Mouse (Mus musculus): ENCODE data around the gene Cep104. TPM values are rescaled to one million over a fixed set of nuclear protein-coding genes. Genes with fewer than 3 reads are reported as not detected.

Cep104 gene
- polyA plus RNA-seq, 1 experiment from 2014 or later, result 21.5 TPM

DNA sequence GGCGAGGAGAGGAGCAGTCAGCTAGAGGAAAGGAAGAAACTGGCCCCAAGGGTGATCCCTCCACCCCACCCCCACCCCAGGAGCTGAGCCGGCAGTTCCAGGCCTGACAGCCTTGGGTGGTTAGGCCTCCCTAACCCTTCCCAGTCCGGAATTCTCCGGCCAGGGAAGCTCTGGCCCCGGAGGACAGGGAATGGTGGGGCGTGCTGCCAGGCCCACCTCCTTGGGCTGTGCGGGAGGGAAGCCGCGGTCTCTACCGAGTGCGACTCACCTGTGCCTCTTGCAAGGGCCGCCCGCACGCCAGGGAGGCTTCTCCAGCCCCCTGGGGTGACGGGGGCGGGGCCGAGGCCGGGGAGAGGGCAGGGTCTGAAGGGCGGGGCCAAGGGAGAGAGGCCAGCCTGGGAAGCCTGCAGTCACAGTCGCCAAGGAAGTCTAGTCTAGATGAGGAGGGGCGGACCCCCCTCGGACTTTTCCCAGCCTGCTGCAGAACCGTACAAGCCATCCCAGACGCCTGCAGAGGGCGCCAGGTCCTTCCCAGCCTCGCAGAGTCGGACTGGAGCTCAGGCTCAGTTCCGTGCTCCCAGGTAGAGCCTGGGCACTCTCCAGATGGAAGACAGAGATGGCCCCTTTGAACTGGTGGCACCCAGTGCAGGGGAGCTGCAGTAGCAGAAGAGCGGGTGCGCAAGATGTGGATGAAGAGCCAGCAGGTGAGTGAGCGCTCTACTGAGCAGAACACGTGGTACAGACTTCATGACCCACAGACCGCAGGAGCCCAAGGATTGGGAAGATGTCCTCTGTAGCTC, 50.8 kb downstream of the Cep104 start, which contains the start of gene Smim1:
TSS of gene Smim1 (minus strand) at position 590 of the 800 bp plus-strand sequence.
- whole genome bisulfite sequencing, result 3% methylated on average over 33 of the region's 33 CpGs
- Histone ChIP-seq H3K4me3 (peak within 1 kb of the TSS; percentile 54), H3K27ac (replicated peaks) (peak within 1 kb of the TSS; percentile 69)

GRCm38 (mm10) chr4:154026441-154026761, 51.4 kb downstream of the Cep104 start:
- peak overlapping the region; percentile 69; the same call in 1 of the 2 replicates for H3K27ac ChIP-seq (replicated peaks)
- H3K36me3 ChIP-seq, result peaks cover 10% of the 10 kb centered on the region
- H3K9me3 ChIP-seq (replicated peaks), result no peaks in the 10 kb centered on the region
- 31% methylated on average over 2 of the region's 2 CpGs for WGBS
- DNase-seq (ENCODE audit: low spot score), result no peak
- peaks cover 35% of the 10 kb centered on the region for H3K27me3 ChIP-seq (ENCODE audit: low read depth, poor library complexity, severe bottlenecking)
- H3K4me1 ChIP-seq, result peaks cover 40% of the 10 kb centered on the region
- H3K4me3 ChIP-seq, result peak overlapping the region; percentile 54

More for the DNA sequence above, 50.8 kb downstream of the Cep104 start, which contains the start of gene Smim1:
- peak; percentile 63 for DNase-seq (ENCODE audit: low spot score)
- no peaks in the 10 kb centered on the region for H3K9me3 ChIP-seq (replicated peaks)
- H3K27me3 ChIP-seq (ENCODE audit: low read depth, poor library complexity, severe bottlenecking), result peaks cover 35% of the 10 kb centered on the region
- peaks cover 40% of the 10 kb centered on the region for H3K4me1 ChIP-seq
- peaks cover 15% of the 10 kb centered on the region for H3K36me3 ChIP-seq

GRCm38 (mm10) chr4:154028066-154028465, 53.1 kb downstream of the Cep104 start:
- 82% methylated on average over 7 of the region's 7 CpGs for WGBS
- Histone ChIP-seq H3K36me3 (no peaks in the 10 kb centered on the region), H3K9me3 (replicated peaks) (no peaks in the 10 kb centered on the region), H3K27me3 (ENCODE audit: low read depth, poor library complexity, severe bottlenecking) (peaks cover 35% of the 10 kb centered on the region), H3K4me1 (peaks cover 34% of the 10 kb centered on the region), H3K27ac (replicated peaks) (no peak overlapping the region), H3K4me3 (no peak overlapping the region)
- DNase-seq (ENCODE audit: low spot score), result no peak

DNA sequence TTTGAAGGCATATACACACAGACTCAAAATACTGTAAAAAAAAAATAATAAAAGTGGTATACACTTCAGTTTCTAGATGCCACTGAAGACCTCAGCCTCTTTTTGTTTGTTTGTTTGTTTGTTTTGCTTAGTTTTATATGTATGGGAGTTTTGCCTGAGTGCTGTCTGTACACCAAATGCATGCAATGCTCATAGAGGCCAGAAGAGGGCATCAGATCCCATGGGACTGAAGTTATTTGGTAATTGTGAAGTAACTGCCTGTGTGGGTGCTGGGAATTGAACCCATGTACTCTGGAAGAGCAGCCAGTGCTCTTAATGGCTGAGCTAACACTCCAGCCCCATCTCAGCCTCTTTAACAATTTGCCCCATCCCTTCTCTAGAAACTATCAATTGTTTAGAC, 53.7 kb downstream of the Cep104 start:
- Histone ChIP-seq H3K27me3 (ENCODE audit: low read depth, poor library complexity, severe bottlenecking) (peaks cover 35% of the 10 kb centered on the region), H3K4me1 (peaks cover 29% of the 10 kb centered on the region), H3K36me3 (no peaks in the 10 kb centered on the region), H3K27ac (replicated peaks) (no peak overlapping the region), H3K9me3 (replicated peaks) (no peaks in the 10 kb centered on the region), H3K4me3 (no peak overlapping the region)
- peak; percentile 34 for DNase-seq (ENCODE audit: low spot score)

DNA sequence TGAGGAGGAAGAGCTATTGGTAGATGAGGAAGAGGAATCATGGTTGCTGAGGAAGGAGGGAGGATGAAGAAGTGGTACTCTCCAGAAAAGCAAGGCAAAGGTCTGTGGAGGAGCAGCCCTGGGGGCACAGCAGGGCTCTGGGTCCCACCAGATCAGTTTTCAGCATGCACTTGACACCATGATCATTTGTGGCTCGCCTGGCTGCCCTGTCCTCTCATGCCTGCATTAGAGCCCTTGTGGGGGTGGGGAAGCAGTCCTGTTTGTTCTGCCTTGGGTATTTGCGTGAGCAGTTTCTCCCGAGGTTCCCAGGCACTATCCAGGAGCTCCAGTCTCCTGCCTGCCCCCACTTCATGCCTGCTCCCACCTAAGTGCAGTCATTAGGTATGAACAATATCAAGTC, 62.1 kb downstream of the Cep104 start:
- H3K36me3 ChIP-seq, result no peaks in the 10 kb centered on the region
- no peaks in the 10 kb centered on the region; the same call in 1 of the 2 replicates for H3K27me3 ChIP-seq (ENCODE audit: low read depth, poor library complexity, severe bottlenecking)
- WGBS, result 54% methylated on average over 3 of the region's 3 CpGs
- no peak overlapping the region for H3K4me3 ChIP-seq
- no peak overlapping the region for H3K27ac ChIP-seq (replicated peaks)
- H3K4me1 ChIP-seq, result no peaks in the 10 kb centered on the region; the same call in 1 of the 2 replicates
- H3K9me3 ChIP-seq (replicated peaks), result no peaks in the 10 kb centered on the region
- no peak for DNase-seq (ENCODE audit: low spot score)

DNA sequence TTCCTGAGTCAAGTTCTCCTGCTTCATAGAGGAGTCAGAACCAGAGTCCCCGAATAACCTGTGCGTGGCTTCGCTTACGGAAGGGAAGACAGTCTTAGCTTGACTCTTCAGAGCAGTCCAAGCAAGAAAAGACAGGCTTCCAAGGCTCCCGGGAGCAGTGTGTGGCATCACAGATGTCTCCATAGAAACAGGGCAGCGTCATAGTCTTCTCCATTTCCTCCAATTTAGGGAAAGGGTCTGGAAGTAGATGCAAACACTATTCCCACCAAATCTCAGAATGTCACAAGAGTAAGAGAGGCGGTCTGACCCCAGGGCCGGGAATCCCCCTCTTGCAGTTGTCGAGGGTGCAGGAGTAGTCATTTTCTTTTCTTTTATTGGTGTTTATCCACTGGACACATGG, 67.6 kb downstream of the Cep104 start, which contains the start of gene Ccdc27:
TSS of gene Ccdc27 (minus strand) at position 101 of the 400 bp plus-strand sequence.
- Histone ChIP-seq H3K36me3 (no peaks in the 10 kb centered on the region), H3K27ac (replicated peaks) (no peak within 1 kb of the TSS)
- 84% methylated on average over 9 of the region's 9 CpGs for WGBS

DNA sequence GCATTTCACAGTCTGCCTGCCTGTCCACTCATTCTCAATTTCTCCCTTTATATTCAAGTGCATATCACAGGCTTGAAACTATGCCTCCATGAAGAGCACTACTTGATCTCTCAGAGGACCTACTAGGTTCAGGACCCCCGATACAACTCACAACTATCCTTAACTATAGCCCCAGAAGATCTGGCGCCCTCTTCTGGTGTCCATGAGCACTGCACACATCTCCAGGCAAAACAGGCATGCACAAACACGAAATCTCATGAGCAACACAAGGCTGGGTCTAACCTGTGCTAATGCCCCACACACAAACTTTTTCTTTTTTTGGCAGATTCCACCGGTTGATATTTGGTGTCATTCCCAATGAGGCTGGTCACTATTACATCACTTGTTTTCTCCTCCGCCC, 70.8 kb downstream of the Cep104 start:
- H3K4me3 ChIP-seq, result no peak overlapping the region
- no peak for DNase-seq (ENCODE audit: low spot score)
- H3K36me3 ChIP-seq, result no peaks in the 10 kb centered on the region
- no peaks in the 10 kb centered on the region for H3K9me3 ChIP-seq (replicated peaks)
- 62% methylated on average over 5 of the region's 5 CpGs for WGBS
- no peaks in the 10 kb centered on the region for H3K4me1 ChIP-seq
- no peaks in the 10 kb centered on the region for H3K27me3 ChIP-seq (ENCODE audit: low read depth, poor library complexity, severe bottlenecking)
- no peak overlapping the region for H3K27ac ChIP-seq (replicated peaks)

More for the DNA sequence above, 67.6 kb downstream of the Cep104 start, which contains the start of gene Ccdc27:
- Histone ChIP-seq H3K9me3 (replicated peaks) (no peaks in the 10 kb centered on the region), H3K27me3 (ENCODE audit: low read depth, poor library complexity, severe bottlenecking) (no peaks in the 10 kb centered on the region; the same call in 1 of the 2 replicates), H3K4me3 (no peak within 1 kb of the TSS), H3K4me1 (no peaks in the 10 kb centered on the region)
- DNase-seq (ENCODE audit: low spot score), result no peak

- no peaks in the 10 kb centered on the region for H3K4me1 ChIP-seq
- no peak overlapping the region for H3K4me3 ChIP-seq
- H3K9me3 ChIP-seq (replicated peaks), result no peaks in the 10 kb centered on the region
- no peak overlapping the region for H3K27ac ChIP-seq (replicated peaks)
- 92% methylated on average over 3 of the region's 3 CpGs for WGBS
- no peaks in the 10 kb centered on the region for H3K36me3 ChIP-seq
- no peaks in the 10 kb centered on the region for H3K27me3 ChIP-seq (ENCODE audit: low read depth, poor library complexity, severe bottlenecking)
- no peak for DNase-seq (ENCODE audit: low spot score)
These were observed 76.4 kb downstream of the Cep104 start for GRCm38 (mm10) chr4:154051401-154051800.

DNA sequence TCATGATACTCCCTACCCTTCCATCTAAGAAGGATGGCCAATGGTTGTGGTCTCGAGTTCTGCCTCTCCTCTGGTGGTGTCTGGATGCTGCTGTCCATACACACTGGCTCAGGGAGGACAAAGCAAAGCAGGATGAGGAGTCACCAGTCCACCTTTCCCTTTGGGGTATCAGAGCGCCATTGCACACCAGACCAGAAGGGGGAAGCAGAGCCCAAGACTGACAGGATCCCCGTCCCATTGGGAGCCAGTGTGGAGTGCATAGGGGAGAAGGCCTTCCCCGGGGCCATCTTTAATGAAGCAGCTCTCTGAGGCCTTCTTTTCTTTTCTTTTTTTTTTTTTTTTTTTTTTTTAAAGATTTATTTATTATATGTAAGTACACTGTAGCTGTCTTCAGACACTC, 78.1 kb downstream of the Cep104 start:
- Histone ChIP-seq H3K4me1 (no peaks in the 10 kb centered on the region), H3K27ac (replicated peaks) (no peak overlapping the region), H3K4me3 (no peak overlapping the region), H3K9me3 (replicated peaks) (no peaks in the 10 kb centered on the region), H3K27me3 (ENCODE audit: low read depth, poor library complexity, severe bottlenecking) (no peaks in the 10 kb centered on the region), H3K36me3 (no peaks in the 10 kb centered on the region)
- WGBS, result 63% methylated on average over 4 of the region's 4 CpGs
- no peak for DNase-seq (ENCODE audit: low spot score)

- H3K4me1 ChIP-seq, result no peaks in the 10 kb centered on the region
- 89% methylated on average over 7 of the region's 7 CpGs for WGBS
- no peaks in the 10 kb centered on the region for H3K9me3 ChIP-seq (replicated peaks)
- H3K27me3 ChIP-seq (ENCODE audit: low read depth, poor library complexity, severe bottlenecking), result no peaks in the 10 kb centered on the region
- DNase-seq (ENCODE audit: low spot score), result no peak
- H3K27ac ChIP-seq (replicated peaks), result no peak overlapping the region
- no peaks in the 10 kb centered on the region for H3K36me3 ChIP-seq
- H3K4me3 ChIP-seq, result no peak overlapping the region
These were observed 80.5 kb downstream of the Cep104 start for GRCm38 (mm10) chr4:154055482-154055881.

DNA sequence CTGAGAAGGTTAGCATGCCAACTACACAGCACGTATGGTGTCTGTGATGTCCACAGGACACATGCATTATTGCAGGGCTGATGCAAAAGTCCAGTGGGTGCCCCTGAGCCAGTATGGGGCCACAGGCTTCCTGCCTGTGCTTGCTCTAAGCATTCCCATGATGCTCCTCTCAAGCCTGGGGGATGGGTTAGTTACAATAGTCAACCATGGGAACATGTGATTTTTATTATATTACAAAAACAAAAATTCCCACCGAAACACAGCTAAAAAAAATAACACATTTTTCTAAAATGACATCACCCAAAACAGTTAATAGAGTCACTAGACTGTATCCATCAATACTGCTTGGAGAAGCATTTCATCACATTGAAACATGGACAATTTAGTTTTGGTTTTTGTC, 81.1 kb downstream of the Cep104 start:
- Histone ChIP-seq H3K27ac (replicated peaks) (no peak overlapping the region), H3K36me3 (no peaks in the 10 kb centered on the region), H3K27me3 (ENCODE audit: low read depth, poor library complexity, severe bottlenecking) (no peaks in the 10 kb centered on the region), H3K9me3 (replicated peaks) (no peaks in the 10 kb centered on the region), H3K4me3 (no peak overlapping the region), H3K4me1 (no peaks in the 10 kb centered on the region)
- whole genome bisulfite sequencing, result 71% methylated on average over 2 of the region's 2 CpGs
- no peak for DNase-seq (ENCODE audit: low spot score)

DNA sequence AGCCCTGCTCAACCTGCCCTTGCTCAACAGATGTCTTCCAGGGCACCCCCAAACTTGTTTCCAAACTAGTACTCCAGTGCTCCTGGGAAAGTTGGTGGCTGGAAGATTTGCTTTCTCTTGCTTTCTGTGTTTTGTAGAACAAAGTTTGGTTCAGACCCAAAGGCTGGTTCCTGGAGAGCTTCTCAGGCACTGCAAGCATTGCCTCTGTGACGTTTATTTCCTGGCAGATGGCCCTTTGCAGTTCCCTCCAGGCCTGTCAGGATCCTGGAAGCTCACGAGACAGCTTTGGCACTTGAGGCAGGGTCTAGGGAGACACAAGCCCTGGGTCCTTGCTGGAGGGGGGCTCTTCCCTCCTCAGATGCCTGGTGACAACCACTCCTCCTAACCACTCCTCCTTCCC, 81.7 kb downstream of the Cep104 start:
- Histone ChIP-seq H3K4me3 (no peak overlapping the region), H3K36me3 (no peaks in the 10 kb centered on the region), H3K27ac (replicated peaks) (no peak overlapping the region), H3K27me3 (ENCODE audit: low read depth, poor library complexity, severe bottlenecking) (no peaks in the 10 kb centered on the region), H3K4me1 (no peaks in the 10 kb centered on the region), H3K9me3 (replicated peaks) (no peaks in the 10 kb centered on the region)
- WGBS, result 63% methylated on average over 2 of the region's 2 CpGs
- no peak for DNase-seq (ENCODE audit: low spot score)

DNA sequence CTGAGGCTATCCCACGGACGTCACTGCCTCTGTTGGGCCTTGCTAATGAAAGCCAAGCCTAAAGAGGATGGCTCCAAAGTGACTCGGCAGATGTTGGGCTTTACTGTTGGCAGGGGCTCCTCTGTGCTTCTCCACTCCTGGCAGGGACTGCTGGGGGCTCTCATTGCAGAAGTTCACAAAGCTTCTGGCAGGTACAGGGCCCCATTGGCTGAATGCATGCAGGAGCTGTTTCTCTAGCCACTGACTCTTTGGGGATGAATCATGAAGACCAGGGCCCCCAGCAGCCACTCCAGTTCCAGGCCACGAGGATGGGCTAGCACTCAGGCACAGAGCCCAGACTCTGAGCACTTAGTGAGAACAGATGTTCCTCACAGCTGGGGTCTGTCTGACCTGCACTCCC, 82.7 kb downstream of the Cep104 start:
- no peak overlapping the region for H3K4me3 ChIP-seq
- 77% methylated on average over 4 of the region's 4 CpGs for WGBS
- H3K27me3 ChIP-seq (ENCODE audit: low read depth, poor library complexity, severe bottlenecking), result no peaks in the 10 kb centered on the region
- DNase-seq (ENCODE audit: low spot score), result no peak
- 0 out of 2 replicates have a peak overlapping the region, but pooled peaks have one; percentile 13 for H3K27ac ChIP-seq (replicated peaks)
- no peaks in the 10 kb centered on the region for H3K4me1 ChIP-seq
- no peaks in the 10 kb centered on the region for H3K9me3 ChIP-seq (replicated peaks)
- H3K36me3 ChIP-seq, result no peaks in the 10 kb centered on the region
